Mouse (Mus musculus): ENCODE measurements around the gene Psen1.

Gene Psen1

DNA sequence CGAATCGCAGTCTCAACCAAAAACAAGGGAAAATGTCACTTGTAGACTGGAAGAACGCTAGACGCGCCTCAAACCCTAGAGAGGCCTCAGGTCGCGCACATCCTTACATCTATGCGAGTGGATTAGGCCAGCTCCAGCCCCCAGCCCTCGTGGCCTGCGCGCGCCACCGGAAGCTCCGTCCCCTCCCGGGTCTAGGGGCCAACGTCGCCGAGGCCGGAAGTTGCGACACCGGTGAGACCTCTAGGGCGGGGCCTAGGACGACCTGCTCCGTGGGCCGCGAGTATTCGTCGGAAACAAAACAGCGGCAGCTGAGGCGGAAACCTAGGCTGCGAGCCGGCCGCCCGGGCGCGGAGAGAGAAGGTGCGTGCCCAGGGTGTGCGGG, at the start of gene Psen1:
Gene Psen1 (plus strand): TSS at position 219 of the 382 bp plus-strand sequence.
- peak; percentile 89 for DNase-seq

DNA sequence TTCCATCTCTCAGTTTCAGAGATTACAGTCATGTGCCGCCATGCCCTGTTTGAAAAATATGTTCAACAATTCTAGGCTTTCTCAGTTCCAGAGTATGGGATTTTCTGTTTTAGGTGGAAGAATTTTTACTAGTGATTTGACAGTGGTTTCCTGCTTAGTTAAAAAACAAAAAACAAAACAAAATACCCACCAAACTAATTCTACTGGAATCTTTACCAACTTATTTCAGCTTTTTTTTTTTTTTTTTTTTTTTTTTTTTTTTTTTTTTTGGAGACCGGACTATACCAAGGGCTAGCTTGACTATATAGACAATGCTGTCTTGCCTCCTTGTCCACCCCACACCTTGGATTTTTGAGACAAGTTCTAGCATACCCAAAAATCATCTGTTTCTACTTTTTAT, 46.7 kb upstream of the Psen1 start:
- DNase-seq, result no peak

DNA sequence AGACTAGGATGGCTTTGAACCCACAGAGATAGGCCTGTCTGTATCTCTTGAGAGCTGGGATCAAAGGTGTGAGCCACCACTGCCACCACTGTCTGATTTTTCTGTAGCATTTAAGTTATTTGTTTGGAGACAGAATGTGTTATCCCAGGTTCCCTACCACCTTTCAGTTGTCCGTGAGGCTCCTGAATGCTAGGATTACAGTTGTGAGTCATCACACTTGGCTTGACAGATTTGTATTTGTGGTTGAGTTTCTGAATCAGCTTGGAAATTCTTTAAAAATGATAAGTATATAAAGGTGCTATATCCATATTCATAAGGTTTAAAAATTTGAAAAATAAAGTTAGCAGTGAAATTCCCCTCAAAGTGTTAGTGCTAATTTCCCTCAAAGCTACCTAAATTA, 44.8 kb upstream of the Psen1 start:
- DNase-seq, result no peak

DNA sequence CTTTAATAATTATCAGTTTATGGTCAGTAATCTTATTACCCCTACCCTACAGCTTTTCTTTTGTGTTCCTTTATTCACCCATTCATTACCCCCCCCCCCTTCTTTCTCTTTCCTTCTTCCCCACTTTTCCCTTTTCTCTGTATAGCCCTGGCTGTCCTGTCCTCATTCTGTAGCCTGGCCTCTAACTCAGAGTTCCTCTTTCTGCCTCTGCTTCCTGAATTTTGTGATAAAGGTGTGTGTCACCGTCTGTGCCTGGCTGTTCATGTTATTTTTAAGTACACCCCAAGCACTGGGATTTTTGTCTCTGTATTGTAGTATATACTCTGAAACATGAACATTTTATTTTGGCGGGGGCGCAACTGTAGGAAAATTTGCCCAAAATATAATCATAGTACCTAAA, 37.6 kb upstream of the Psen1 start:
- no peak for DNase-seq

DNA sequence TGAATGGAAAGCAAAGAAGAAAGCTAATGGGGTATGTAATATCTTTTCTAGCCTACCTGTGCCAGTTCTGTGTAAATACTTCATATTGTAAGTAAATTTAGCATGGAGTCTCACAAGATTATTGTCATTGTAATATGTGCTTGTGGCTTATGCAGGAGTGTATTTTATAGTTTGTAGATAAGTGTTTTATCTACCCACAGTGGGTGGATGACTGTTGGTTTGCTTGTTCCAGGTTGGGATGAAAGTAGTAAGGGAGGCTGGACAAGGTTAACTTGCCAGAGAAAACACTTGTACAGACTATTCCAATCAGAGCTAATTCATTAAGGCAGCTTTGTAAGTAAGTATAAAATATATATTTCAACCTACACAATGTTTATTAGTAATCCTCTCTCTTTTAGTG, 36.5 kb upstream of the Psen1 start:
- no peak for DNase-seq

DNA sequence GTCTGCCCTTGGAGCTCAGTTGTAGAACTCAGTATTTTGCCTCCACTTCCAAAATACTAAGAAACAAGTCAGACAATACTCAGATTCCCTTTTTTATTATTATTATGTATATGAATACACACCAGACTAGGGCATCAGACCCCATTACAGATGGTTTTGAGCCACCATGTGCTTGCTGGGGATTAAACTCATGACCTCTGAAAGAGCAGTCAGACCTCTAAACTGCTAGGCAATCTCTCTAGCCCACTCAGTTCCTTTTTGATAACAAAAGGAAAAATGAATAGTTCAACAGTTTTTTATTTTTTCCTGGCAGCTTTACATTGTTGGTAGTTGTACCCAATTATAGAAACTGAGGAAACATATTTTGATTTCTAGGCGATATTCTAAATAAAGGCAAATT, 2.5 kb upstream of the Psen1 start:
- no peak for DNase-seq

DNA sequence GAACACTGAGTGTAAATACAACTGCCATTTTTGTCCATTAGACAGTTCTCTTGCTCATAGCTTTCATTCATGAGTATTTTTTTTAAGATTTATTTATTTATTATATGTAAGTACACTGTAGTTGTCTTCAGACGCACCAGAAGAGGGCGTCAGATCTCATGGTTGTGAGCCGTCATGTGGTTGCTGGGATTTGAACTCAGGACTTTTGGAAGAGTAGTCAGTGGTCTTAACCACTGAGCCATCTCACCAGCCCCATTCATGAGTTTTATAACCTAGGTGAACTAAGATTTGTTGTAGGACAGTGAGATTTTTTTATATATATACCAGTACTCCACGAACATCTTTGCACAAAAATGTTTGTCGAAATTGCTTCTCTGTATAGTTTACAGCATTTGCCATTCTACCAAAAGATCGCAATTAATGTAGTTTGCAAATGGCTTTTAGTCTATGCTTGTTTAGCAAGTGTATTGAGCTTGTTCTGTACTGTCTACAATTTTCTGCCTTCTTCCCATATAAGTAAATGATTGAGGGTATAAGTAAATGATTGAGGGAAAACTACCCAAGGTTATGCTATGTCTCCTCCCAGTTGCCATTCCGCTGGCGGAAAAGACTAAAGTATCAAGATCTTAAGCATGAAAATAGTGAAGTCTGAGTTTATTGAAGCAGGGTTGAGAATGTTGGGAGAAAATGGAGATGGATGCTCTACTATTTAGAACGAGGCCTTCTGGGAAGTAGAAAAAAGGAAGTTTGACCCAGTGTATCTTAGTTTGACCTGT, 1.2 kb upstream of the Psen1 start:
- DNase-seq, result no peak

DNA sequence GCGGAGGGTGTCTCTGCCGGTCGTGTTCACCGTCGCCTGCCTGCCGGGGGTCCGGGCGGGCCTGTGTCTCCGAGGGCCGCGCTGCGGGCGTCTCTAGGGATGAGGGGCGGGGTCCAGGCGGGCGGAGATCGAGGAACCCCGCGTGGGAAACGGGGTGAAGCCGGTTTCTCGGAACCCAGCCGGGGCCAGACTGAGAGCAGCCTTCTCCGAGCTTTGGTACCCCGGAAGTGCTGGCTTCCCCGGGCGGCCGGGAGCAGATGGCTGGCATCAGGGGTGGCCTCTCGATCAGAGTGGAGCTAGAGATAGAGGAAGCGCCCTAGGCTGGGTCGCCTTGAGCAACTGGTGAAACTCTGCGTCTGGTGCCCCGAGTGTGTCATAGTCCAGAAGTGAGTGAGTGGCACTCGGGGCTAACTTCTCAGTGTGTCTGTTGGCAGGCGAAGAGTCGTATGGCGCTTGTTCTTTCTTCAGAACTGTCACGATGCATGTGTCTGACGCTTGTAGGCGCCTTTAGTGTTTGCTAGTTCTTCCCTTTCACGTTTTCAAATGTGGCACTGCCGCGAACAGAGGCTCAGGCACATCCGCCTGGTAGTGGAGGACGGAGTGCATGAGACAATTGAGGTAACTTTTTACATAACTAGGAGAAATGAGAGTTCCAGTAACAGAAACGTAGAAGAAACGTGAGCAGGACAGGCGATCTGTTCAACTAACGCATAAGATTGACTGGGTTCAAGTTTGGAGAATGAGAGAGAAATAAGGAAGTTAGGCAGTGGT, 549 bp downstream of the Psen1 start:
- DNase-seq, result no peak

DNA sequence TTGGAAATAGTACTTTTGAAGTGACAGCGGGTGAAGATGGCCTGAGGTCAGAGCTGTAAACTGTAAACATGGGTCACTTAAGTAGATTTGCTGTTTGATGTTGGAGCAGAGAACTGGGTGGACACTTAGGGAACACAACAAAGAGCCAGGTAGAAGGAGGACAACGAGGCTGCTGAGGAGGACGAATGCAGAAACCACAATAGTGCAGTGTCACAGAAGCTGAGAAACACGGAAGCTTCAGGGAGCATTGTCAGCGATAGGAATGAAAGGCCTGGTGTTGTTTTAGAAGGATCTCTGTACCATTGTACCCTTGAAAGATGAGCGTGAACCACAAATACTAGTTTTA, 1.1 kb downstream of the Psen1 start:
- DNase-seq, result no peak

DNA sequence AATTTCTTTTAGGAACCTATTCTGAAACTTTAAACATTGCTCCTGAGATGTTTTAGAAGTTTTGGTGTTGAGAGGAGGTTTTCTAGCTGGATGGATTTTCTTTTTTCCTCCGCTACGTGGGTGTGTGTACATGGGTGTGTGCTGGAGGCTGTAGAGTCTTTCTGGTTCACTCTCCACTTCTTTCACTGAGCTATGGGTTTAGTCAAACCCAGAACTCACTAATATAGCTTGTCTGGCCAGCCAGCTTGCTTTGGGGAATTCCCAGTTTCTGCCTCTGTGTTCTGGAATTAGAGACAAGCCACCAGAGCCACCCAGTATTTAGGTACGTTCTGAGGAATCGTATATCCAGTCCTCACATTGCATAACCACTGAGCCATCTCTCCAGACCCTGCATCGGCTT, 6.1 kb downstream of the Psen1 start:
- DNase-seq, result no peak

DNA sequence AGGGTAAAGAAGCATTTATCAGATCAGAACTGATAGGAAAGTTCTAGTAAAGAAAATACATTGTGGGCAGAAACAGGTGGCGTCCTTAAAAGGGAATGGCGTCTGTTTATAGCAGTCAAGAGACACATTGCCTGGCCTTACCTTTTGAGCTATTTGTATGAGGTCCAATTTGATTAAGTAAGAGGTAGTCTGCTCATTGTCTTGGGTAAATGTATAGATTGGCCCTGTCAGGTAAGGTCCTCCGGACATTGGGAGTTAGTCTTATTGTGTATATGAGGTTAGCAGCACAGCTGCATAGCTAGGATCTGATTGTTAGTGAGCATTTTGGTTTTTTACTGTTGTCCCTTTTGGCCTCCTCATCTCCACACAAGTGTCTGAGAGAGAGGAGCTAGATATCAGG, 6.7 kb downstream of the Psen1 start:
- DNase-seq, result no peak

DNA sequence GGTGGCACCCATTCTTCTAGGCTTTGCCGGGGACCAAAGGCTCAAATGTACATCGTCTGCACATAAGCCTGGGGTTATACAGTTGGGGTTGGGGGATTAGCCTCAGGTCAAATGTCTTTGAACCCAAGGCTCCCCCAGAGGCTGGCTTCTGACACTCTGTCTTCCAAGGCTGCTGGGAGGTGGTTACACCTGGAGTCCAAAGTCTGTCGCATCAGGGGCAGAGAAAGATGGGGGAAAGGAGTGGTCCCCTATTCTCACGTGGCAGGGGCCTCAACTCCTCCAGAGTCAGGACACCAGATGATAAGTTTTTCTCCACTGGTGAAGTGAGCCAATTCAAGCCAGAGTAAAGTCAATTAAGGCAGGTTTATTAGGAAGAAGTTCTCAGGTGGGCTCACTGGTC, 10.7 kb downstream of the Psen1 start:
- no peak for DNase-seq

DNA sequence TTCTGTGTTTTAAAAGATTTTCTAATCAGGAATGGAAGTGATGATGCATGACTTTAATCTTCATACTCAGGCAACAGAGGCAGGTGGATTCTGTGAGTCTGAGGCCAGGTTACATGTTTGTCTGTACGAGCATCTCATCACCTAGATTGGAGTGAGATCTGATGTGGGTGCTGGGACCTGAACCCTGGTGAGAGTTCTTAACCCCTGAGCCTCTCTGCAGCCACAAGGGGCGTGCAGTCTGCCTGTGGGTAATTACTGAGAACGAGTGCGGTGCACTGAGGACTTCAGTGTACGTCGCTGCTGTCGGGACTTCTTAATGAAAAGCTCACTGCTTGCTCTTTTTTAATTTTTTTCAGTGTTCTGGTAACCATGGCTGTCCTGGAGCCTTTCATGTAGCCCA, 13.7 kb downstream of the Psen1 start:
- DNase-seq, result no peak

DNA sequence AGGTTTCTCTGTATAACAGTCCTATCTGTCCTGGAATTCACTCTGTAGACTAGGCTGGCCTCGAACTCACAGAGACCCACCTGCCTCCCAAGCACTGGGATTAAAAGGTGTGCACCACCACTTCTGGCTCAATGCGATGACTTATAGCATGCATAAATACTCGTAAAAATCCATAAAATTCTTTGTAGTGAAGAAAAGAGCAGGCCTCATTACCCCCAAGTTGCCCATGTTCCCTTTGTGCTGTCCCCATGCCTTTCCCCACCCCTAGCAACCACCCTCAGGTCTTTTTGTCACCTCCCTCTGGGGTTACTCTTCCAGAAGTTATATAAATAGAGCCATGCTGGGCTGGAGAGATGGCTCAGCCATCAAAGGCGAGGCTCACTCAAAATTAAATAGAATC, 14.8 kb downstream of the Psen1 start:
- DNase-seq, result no peak

DNA sequence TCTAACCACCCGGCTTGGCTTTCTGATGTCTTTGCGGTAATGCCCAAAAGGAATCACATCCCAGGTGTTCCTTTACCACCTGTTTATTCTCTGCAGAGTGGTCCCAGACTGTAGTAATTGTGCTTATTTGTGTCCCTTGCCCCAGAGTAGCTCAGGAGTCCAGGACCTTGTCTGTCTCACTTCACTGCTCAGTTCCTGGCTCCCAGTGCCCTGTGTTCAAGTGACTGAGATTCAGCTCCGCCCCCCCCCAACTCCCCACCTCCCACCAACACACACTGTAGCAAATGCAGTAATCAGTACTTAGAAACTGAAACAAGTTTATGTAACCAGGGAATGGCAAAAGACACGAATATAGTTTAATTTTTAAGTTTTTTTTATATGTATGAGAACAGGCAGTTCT, 19.0 kb downstream of the Psen1 start:
- no peak for DNase-seq

DNA sequence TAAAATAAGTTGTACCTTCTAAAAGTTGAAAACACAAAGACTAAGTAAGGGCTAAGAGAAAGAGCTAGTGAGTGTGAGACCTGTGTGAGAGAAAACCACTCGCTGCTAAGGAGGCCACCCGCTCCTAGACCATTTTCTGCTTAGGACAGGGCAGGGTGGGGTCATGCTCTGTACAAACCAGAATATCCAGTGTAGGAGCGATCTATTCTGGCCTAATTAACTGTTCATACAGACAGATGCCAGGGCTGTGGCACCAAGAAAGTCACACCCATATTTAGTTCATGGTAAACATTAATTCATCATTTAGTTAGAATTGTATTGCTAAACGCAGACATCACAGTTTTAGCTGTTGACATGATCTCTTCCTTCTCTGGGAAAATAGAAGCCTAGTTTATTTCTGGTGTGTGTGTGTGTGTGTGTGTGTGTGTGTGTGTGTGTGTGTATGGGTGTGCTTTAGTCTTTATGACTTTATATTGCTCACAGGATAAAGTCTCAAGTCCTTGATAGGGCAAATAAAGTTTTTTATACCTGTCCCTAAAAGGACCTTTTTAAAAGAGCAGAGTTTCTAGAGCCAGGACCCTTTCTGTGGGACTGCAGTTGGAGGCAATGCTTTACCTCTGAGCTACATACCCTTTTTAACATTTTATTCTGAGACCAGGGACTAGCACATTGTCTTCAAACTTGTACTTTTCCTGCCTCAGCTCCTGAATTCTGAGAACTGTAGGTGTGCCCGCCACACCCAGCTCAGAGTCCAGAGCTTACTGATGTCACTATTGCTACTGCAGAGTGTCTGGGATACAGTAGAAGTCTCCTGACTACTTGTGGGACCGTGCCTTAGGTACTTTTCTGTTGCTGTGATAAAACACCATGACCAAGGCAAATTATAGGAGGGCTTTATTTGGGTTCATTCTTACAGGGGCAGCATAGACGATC, 20.5 kb downstream of the Psen1 start:
- DNase-seq, result no peak

DNA sequence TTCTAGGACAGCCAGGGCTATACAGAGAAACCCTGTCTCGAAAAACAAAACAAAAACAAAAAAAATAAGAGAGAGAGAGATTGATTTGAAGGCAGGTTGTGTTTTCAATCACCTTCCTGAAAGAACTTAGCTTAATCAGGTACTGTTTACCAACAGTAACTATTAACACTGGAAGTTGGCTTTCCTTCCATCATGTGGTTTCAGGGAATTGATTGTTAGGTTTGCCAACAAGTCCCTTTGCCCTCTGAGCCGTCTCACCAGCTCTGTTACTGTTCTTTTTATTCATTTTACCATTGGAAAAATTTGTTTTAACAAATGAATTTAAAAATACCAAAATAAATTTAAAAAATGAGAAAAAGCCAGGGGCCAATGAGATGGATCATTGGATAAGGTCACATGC, 22.0 kb downstream of the Psen1 start:
- DNase-seq, result no peak

DNA sequence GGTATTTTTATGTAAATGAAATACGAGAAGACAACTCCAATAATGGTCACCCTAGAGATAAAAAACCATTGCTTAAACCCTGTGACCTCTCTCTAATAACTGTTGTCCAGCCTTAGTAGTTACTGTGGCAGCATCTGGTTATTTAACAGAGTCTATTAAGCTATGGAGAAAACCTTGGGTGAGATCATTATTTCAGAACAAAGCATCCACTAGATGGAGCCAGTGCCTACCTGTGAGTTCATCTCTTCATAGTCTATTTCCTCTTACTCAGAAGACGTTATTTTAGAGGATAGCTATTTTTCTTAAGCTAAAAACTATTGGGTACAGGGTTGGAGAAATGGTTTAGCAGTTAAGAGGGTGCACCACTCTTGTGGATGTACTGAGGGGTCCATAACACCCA, 25.8 kb downstream of the Psen1 start:
- peak; percentile 51 for DNase-seq

DNA sequence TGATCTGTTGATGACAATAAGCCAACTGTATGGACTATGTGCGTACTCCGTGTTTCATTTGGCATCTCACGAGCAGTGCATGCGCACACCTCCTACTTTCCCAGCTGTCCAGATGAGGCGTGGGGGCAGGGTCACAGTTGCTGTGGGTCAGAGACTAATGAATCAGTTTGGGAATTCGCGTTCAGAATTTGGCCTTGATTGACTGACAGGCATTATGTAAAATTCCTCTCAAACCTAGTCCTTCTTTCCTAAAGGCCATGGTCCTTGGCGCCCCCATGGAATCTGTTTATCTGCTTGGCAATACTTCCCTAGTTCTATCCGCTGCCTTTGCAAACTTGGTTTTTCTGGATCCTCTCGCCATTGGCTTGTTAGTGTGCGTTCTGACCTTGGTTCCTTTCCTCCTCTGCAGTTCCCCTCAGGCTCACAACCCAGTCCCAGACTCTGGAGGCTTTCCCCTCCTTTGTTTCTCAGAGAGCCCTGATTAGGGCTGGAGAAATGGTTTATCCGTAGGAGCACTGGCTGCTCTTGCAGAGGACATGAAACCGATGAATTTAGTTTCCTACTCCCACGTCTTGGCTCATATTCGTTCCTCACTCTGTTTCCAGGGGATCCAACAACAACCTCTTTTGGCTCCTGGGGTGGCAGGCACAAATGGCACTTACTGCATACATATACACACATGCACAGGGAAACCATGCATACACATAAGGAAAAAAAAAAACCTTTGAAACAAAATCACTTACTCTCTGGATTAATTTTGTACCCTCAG, 28.6 kb downstream of the Psen1 start:
- DNase-seq, result no peak

DNA sequence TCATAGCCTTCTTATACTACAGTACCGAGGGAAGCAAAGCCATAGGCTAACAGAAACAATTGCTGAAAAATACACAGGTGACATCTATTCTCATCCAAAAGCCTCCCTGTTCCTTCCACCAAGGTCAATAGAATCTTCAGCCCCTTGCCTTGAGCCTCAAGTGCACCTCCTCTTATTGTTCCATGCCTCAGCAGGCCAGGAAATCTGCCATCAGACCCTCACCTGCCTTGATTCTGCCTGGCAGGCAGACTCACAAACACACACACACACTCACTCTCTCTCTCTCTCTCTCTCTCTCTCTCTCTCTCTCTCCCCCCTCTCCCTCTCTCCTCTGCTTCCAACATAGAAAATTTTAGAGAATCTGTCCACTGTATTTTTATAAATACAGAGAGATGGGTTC, 31.5 kb downstream of the Psen1 start:
- DNase-seq, result no peak

DNA sequence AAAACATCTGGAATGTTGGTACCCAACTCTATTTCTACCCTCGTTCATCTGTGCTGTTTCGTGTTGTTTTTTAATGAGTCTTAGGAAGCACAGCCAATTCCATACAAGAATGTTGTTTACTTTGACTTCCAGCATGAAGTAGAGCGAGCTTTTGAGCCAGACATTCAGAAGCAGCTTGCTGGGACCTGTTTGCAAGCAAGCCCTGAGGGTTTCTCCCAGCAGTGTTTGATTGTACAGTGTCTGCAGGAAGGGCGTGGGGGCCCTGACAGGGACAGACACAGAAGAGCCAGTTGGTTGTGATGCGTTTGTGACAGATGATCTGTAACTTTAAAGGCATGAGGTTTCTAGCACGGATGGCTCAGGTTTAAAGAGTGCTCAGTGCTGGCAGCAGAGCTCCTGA, 33.3 kb downstream of the Psen1 start:
- no peak for DNase-seq

DNA sequence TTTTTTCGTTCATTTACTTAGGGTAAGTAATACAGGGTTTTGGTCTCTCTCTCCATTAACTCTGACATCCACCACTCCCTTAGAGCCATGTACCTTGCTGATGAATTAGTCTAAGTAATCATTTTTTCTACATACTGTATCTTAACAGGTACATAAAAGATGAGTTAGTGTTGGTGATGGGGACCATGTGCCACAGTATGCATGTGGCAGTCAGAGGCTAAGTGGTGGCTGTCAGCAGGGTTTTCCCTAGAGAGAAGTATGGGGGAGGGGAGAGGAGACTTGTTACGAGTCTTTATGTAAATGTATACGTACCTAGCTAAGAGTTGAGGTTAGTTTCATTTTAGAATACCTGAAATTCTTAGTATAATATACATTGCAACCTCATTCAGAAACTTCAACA, 35.1 kb downstream of the Psen1 start:
- no peak for DNase-seq

All from cerebellum, adult 8-10 months (tissue).